Mouse (Mus musculus) ovary, adult 18-20 months (tissue): Measurements from ENCODE around the gene Rab20.
A peak's percentile ranks its signal among the peaks of the same experiment; 100 is the strongest.
"Not testable (repeated sequence)": the region's sequence is repeated elsewhere in the genome, so short reads cannot be mapped to it uniquely, and the experiment has no call there.

Experiments
- DNase-seq: peaks from one replicate; pipeline ENCODE4 v3.0.0; 2022; ENCODE audit warnings: low spot score, mixed read lengths

Rab20 gene

GRCm38 (mm10) chr8:11477811-11478761, at the start of gene Rab20:
Rab20 (minus strand) TSS chr8:11478710.
- peak; percentile 49 for DNase-seq

- DNase-seq, result no peak
These were observed 44.8 kb upstream of the Rab20 start for GRCm38 (mm10) chr8:11523331-11523730.

- no peak for DNase-seq
These were observed 40.2 kb upstream of the Rab20 start for GRCm38 (mm10) chr8:11518676-11519075.

GRCm38 (mm10) chr8:11518056-11518396, 39.5 kb upstream of the Rab20 start:
- DNase-seq, result no peak

- DNase-seq, result no peak
These were observed 39.0 kb upstream of the Rab20 start for GRCm38 (mm10) chr8:11517366-11518055.

- DNase-seq, result no peak
These were observed 37.8 kb upstream of the Rab20 start for GRCm38 (mm10) chr8:11516292-11516691.

- no peak for DNase-seq
These were observed 34.7 kb upstream of the Rab20 start for GRCm38 (mm10) chr8:11513247-11513646.

GRCm38 (mm10) chr8:11512711-11513110, 34.2 kb upstream of the Rab20 start:
- DNase-seq, result no peak

GRCm38 (mm10) chr8:11510971-11511370, 32.5 kb upstream of the Rab20 start:
- no peak for DNase-seq

- no peak for DNase-seq
These were observed 30.4 kb upstream of the Rab20 start for GRCm38 (mm10) chr8:11508880-11509279.

GRCm38 (mm10) chr8:11506802-11507201, 28.3 kb upstream of the Rab20 start:
- no peak for DNase-seq

- DNase-seq, result no peak
These were observed 27.6 kb upstream of the Rab20 start for GRCm38 (mm10) chr8:11506074-11506473.

- no peak for DNase-seq
These were observed 25.1 kb upstream of the Rab20 start for GRCm38 (mm10) chr8:11503476-11504232.

GRCm38 (mm10) chr8:11498786-11499485, 20.4 kb upstream of the Rab20 start:
- DNase-seq, result no peak

GRCm38 (mm10) chr8:11498281-11498680, 19.8 kb upstream of the Rab20 start:
- no peak for DNase-seq

GRCm38 (mm10) chr8:11497017-11497990, 18.8 kb upstream of the Rab20 start, which contains the start of gene Naxd:
Naxd (plus strand) TSS chr8:11497506.
- DNase-seq, result peak; percentile 87

GRCm38 (mm10) chr8:11492340-11492739, 13.8 kb upstream of the Rab20 start:
- DNase-seq, result not testable (repeated sequence)

- no peak for DNase-seq
These were observed 8.7 kb upstream of the Rab20 start for GRCm38 (mm10) chr8:11487229-11487628.

GRCm38 (mm10) chr8:11486142-11486541, 7.6 kb upstream of the Rab20 start:
- DNase-seq, result peak; percentile 25

- DNase-seq, result no peak
These were observed 4.0 kb upstream of the Rab20 start for GRCm38 (mm10) chr8:11482537-11482936.

GRCm38 (mm10) chr8:11481876-11482275, 3.4 kb upstream of the Rab20 start:
- DNase-seq, result no peak
